Mouse (Mus musculus): ENCODE measurements at regions not wholly inside any gene's neighbourhood (a gene's known extent, or its start where the extent isn't known, plus 50 kb on each side); places are given as distances from the start of the nearest gene placed in this dataset.

DNA sequence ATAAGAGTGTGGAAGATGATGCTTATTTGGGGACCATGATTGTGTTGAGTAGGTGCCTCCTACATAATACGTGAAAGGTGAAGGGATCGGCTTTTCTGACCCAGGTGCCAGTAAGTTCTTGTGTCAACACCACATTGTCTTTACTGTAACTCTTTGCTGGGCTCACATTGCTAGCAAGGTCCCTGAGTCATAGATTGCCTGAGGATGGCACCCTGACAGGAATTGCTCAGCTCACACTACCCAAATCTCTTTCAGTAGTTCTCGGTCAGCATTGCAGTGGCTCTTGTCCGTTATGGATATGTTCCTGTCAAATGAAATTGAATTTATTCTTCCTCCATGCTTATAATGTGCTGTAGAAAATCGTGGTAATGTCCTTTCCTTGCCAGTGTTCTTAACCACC lies 200.8 kb downstream of the Csl start:
- TF ChIP-seq CTCF (IDR thresholded peaks at IDR 0.05; ENCODE audit: low read depth, low read length) (no peak), TAL1 (conservative IDR thresholded peaks at IDR 0.05; ENCODE audit: low read depth, low read length) (no peak), POLR2AphosphoS5 (IDR thresholded peaks at IDR 0.05; ENCODE audit: insufficient replicate concordance, low read depth, low read length) (no peak), GATA1 (IDR thresholded peaks at IDR 0.05; ENCODE audit: borderline replicate concordance, low read length) (no peak)
